Mouse (Mus musculus) kidney, adult 2 months (tissue): ENCODE data around the gene Cntnap5a.

Experiments used
- CTCF ChIP-seq: fragments of 200-500 bp; conservative IDR thresholded peaks from 2 replicates; pipeline ENCODE4 v1.5.1; 2011; ENCODE audit warnings: low read depth, mild to moderate bottlenecking, control low read depth, low read length, moderate library complexity, mixed read lengths; ENCODE audit not compliant: insufficient read depth, insufficient read length
- POLR2A ChIP-seq: fragments of 200-500 bp; IDR thresholded peaks from one replicate; pipeline ENCODE4 v1.6.1; 2011; ENCODE audit warnings: low read depth, low read length, control low read depth

DNA sequence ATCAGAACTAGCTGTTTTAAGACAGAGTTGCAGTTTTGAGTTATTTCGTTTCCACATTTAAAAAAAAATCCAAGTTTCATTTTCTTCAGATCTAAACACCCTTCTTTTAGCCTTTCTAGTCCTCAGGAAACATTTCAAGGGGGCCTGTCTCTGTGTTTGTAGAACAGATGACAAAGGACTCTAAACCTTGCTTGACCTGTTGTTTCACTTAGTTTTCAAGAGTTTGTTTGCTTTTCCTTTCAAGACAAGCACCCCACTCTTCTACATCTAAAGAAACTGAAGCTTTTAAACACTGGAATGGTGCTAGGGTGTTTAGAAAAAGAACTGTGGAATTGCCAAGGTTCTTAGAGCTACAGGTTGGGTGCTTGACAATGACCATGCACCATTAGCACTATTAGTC lies 233.8 kb downstream of the Cntnap5a start:
- TF ChIP-seq POLR2A, result no peak
- no peak for TF ChIP-seq CTCF
